Mouse (Mus musculus): Measurements from ENCODE around the gene Cd276. TPM values are rescaled to one million over a fixed set of nuclear protein-coding genes. Genes with fewer than 3 reads are reported as not detected.
A peak's percentile ranks its signal among the peaks of the same experiment; 100 is the strongest.

Cd276 gene
- polyA plus RNA-seq, 1 experiment from 2014 or later: 5.9 TPM

GRCm38 (mm10) chr9:58496470-58497182, 58.6 kb downstream of the Cd276 start:
- no peak for ATAC-seq
- Histone ChIP-seq H3K9ac (no peak overlapping the region), H3K4me3 (no peak overlapping the region), H3K36me3 (no peaks in the 10 kb centered on the region), H3K4me2 (no peak overlapping the region), H3K9me3 (replicated peaks) (no peaks in the 10 kb centered on the region), H3K4me1 (no peaks in the 10 kb centered on the region), H3K27ac (no peak overlapping the region), H3K27me3 (replicated peaks) (peaks cover 19% of the 10 kb centered on the region)
- WGBS (ENCODE audit: insufficient replicate concordance): 21% methylated on average over 4 of the region's 4 CpGs

DNA sequence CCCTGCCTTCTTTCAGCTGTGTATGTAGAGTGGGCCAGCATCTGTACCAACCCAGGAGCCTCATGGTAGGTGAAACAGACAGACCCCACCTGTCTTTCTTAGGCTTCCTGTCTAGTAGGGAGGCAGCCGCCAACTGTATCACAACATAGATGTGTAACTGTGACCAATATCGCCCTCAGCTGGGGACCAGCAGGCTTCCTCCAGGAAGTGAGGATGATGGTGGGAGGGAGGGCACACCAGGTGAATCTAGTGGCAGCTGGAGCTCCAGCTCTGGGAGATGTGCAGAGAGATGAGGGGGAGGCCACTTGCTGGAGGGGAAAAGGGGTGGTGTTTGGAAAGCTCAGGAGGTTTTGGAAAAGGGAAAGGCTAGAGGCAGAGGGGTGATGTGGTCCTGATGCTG, 60.2 kb downstream of the Cd276 start:
- WGBS (ENCODE audit: insufficient replicate concordance): 56% methylated on average over 2 of the region's 2 CpGs
- H3K4me2 ChIP-seq: no peak overlapping the region
- no peaks in the 10 kb centered on the region for H3K36me3 ChIP-seq
- H3K9ac ChIP-seq: no peak overlapping the region
- H3K4me1 ChIP-seq: no peaks in the 10 kb centered on the region
- H3K27me3 ChIP-seq (replicated peaks): peaks cover 35% of the 10 kb centered on the region
- H3K4me3 ChIP-seq: no peak overlapping the region
- no peaks in the 10 kb centered on the region for H3K9me3 ChIP-seq (replicated peaks)
- ATAC-seq: no peak
- H3K27ac ChIP-seq: no peak overlapping the region

- Histone ChIP-seq H3K4me2 (no peak overlapping the region), H3K4me3 (no peak overlapping the region), H3K36me3 (no peaks in the 10 kb centered on the region), H3K27ac (no peak overlapping the region), H3K9me3 (replicated peaks) (no peaks in the 10 kb centered on the region), H3K27me3 (replicated peaks) (peaks cover 75% of the 10 kb centered on the region), H3K4me1 (peaks cover 8% of the 10 kb centered on the region; the same call in 1 of the 2 replicates), H3K9ac (no peak overlapping the region)
- WGBS (ENCODE audit: insufficient replicate concordance): 40% methylated on average over 2 of the region's 2 CpGs
- no peak for ATAC-seq
These were observed 64.8 kb downstream of the Cd276 start for GRCm38 (mm10) chr9:58490391-58490790.

DNA sequence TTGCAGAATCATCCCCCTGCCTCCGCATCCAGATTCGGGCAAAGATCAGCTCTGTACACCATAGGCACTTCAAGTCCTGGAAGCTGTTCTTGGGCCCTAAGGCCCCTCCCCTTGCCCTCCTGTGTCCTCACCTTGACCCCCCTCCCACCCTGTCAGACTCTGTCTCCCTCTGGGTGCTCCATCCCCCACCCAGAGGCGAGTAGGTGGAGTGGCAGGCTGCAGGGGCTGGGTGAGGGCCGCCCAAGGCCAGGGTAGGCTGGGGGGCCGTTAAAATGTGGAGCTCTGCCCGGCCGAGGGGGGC, 65.4 kb downstream of the Cd276 start:
- no peak for ATAC-seq
- H3K9me3 ChIP-seq (replicated peaks): no peaks in the 10 kb centered on the region
- peaks cover 81% of the 10 kb centered on the region for H3K27me3 ChIP-seq (replicated peaks)
- 12% methylated on average over 7 of the region's 7 CpGs for WGBS (ENCODE audit: insufficient replicate concordance)
- H3K4me2 ChIP-seq: no peak overlapping the region
- H3K4me3 ChIP-seq: no peak overlapping the region
- H3K4me1 ChIP-seq: peaks cover 8% of the 10 kb centered on the region; the same call in 1 of the 2 replicates
- no peaks in the 10 kb centered on the region for H3K36me3 ChIP-seq
- no peak overlapping the region for H3K9ac ChIP-seq
- H3K27ac ChIP-seq: no peak overlapping the region

- Histone ChIP-seq H3K4me1 (peaks cover 8% of the 10 kb centered on the region; the same call in 1 of the 2 replicates), H3K4me2 (peak overlapping the region; percentile 66), H3K36me3 (no peaks in the 10 kb centered on the region), H3K4me3 (peak overlapping the region; percentile 49), H3K27ac (no peak overlapping the region), H3K9ac (no peak overlapping the region), H3K9me3 (replicated peaks) (no peaks in the 10 kb centered on the region), H3K27me3 (replicated peaks) (peaks cover 82% of the 10 kb centered on the region)
- no peak for ATAC-seq
- 10% methylated on average over 13 of the region's 13 CpGs for WGBS (ENCODE audit: insufficient replicate concordance)
These were observed 65.9 kb downstream of the Cd276 start for GRCm38 (mm10) chr9:58489133-58489864.

- H3K4me3 ChIP-seq: peak within 1 kb of the TSS; percentile 49
- peaks cover 84% of the 10 kb centered on the region for H3K27me3 ChIP-seq (replicated peaks)
- no peaks in the 10 kb centered on the region for H3K9me3 ChIP-seq (replicated peaks)
- ATAC-seq: no peak
- WGBS (ENCODE audit: insufficient replicate concordance): 1% methylated on average over 98 of the region's 104 CpGs
- no peak within 1 kb of the TSS for H3K27ac ChIP-seq
- peaks cover 8% of the 10 kb centered on the region; the same call in 1 of the 2 replicates for H3K4me1 ChIP-seq
- H3K9ac ChIP-seq: peak within 1 kb of the TSS; percentile 7; the same call in 1 of the 2 replicates
- peak within 1 kb of the TSS; percentile 66 for H3K4me2 ChIP-seq
- H3K36me3 ChIP-seq: no peaks in the 10 kb centered on the region
These were observed 67.1 kb downstream of the Cd276 start, which contains the start of gene Insyn1 for GRCm38 (mm10) chr9:58487851-58488801. TSS of gene Insyn1 (plus strand) at chr9:58488603.

- Histone ChIP-seq H3K4me1 (peaks cover 8% of the 10 kb centered on the region; the same call in 1 of the 2 replicates), H3K27ac (no peak overlapping the region), H3K9ac (no peak overlapping the region), H3K4me3 (no peak overlapping the region), H3K36me3 (no peaks in the 10 kb centered on the region), H3K4me2 (no peak overlapping the region), H3K27me3 (replicated peaks) (peaks cover 86% of the 10 kb centered on the region), H3K9me3 (replicated peaks) (no peaks in the 10 kb centered on the region)
- no peak for ATAC-seq
- 14% methylated on average over 3 of the region's 3 CpGs for WGBS (ENCODE audit: insufficient replicate concordance)
These were observed 68.2 kb downstream of the Cd276 start for GRCm38 (mm10) chr9:58487076-58487475.

Other genes starting within 250 kb of the Cd276 start
- 3.7 and 5.1 TPM in 2 replicates for gene Loxl1, start 242.3 kb downstream of the Cd276 start, polyA plus RNA-seq (2016; fragmentation: Nextera tagmentation; extraction: Ambion mirVana)
- gene Tbc1d21, start 185.0 kb downstream of the Cd276 start, polyA plus RNA-seq (2016; fragmentation: Nextera tagmentation; extraction: Ambion mirVana): not detected in 2 replicates
- gene Insyn1, start 66.8 kb downstream of the Cd276 start, polyA plus RNA-seq (2016; fragmentation: Nextera tagmentation; extraction: Ambion mirVana): 0.19 and 0.41 TPM in 2 replicates
- gene Nptn, start 26.8 kb upstream of the Cd276 start, polyA plus RNA-seq (2016; fragmentation: Nextera tagmentation; extraction: Ambion mirVana): 93.9 and 95.3 TPM in 2 replicates
- 23.5 and 27.4 TPM in 2 replicates for gene Rec114, start 188.5 kb upstream of the Cd276 start, polyA plus RNA-seq (2016; fragmentation: Nextera tagmentation; extraction: Ambion mirVana)

Measured in liver, embryonic 12.5 days (tissue).